Mouse (Mus musculus) retina, adult 2 months (tissue): ENCODE data around the gene Acot2.
"Not testable (repeated sequence)": the region's sequence is repeated elsewhere in the genome, so short reads cannot be mapped to it uniquely, and the experiment has no call there.

Experiments
- DNase-seq: peaks from one replicate; pipeline ENCODE4 v3.0.0-alpha.2; 2012; ENCODE audit warnings: low read depth, low spot score

The Acot2 gene

DNA sequence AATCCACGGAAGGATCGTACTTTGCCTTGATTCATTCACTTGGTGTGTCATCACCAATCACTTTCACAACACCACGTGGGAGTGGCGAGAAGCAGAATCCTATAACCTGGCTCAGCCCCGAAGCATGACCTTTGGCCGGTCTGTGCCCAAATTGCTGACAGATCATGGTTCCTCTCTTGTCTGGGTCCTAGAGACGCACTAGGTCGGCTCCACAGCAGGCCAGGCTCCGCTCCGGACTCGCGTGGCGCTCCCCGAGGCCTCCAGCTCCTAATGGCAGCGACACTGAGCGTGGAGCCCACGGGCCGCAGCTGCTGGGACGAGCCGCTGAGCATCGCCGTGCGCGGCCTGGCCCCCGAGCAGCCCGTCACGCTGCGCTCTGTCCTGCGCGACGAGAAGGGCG lies 50.6 kb downstream of the Acot2 start, which contains the start of gene Acot4:
TSS of gene Acot4 (plus strand) at position 139 of the 400 bp plus-strand sequence.
- DNase-seq = not testable (repeated sequence)

DNA sequence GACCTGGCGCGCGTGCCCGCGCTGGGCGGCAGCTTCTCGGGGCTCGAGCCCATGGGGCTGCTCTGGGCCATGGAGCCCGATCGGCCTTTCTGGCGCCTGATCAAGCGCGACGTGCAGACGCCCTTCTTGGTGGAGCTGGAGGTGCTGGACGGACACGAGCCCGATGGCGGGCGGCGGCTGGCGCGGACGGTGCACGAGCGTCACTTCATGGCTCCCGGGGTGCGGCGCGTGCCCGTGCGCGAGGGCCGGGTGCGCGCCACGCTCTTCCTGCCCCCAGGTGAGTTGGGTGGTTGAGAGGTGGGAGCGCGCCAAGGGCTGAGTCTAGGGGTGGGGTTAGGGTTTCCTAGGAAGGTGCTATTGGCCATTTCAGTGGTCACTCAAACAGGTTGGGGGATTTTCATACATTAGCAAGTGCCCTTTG lies 51.0 kb downstream of the Acot2 start, which contains the start of gene Gm49366:
TSS of gene Gm49366 (plus strand) at position 245 of the 421 bp plus-strand sequence.
- DNase-seq = not testable (repeated sequence)

DNA sequence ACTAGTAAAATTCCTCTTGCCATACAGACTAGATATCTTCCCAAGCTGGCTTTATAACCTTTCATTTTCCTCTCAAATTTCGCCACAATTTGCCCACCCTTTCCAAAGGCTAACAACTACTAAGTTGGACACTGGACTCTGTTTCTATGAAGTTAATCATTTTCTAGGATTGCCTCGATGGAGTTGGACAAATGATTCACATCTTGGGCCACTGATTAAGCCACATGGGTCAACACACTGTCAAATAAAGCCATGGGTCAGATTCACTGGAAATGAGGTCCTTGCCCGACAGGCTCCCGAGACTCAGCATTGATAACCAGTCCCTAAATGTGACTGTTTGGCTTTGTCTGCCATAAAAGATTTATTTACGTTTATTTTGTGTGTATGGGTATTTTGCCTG lies 54.6 kb downstream of the Acot2 start:
- DNase-seq = no peak
